Mouse (Mus musculus) olfactory bulb, adult 2 months (tissue): Measurements from ENCODE around the gene Kcng3. TPM values are rescaled to one million over a fixed set of nuclear protein-coding genes. Genes with fewer than 3 reads are reported as not detected.

Source experiments
- H3K27ac ChIP-seq: fragments of 200-500 bp; 2 replicates; pipeline ENCODE4 v1.5.1; 2012; ENCODE audit warnings: low read depth, low read length; ENCODE audit not compliant: insufficient read depth
- H3K4me1 ChIP-seq: fragments of 200-500 bp; 2 replicates; pipeline ENCODE4 v1.6.1; 2012; ENCODE audit warnings: low read length; ENCODE audit not compliant: control insufficient read depth, insufficient read depth
- H3K4me3 ChIP-seq: fragments of 200-500 bp; 2 replicates; pipeline ENCODE4 v1.5.1; 2012; ENCODE audit warnings: mild to moderate bottlenecking, low read depth, low read length, moderate library complexity; ENCODE audit not compliant: insufficient read depth
- CTCF ChIP-seq: fragments of 200-500 bp; IDR thresholded peaks from 2 replicates; pipeline ENCODE4 v1.5.1; 2012; ENCODE audit warnings: low read depth, mild to moderate bottlenecking, low read length, moderate library complexity; ENCODE audit not compliant: insufficient read depth
- POLR2A ChIP-seq: fragments of 200-500 bp; IDR thresholded peaks from 2 replicates; pipeline ENCODE4 v1.6.1; 2012; ENCODE audit warnings: mild to moderate bottlenecking, low read depth, low read length, moderate library complexity; ENCODE audit not compliant: insufficient read depth
- WGBS: fragments of 180-500 bp; shearing (Covaris S2); methylation state at CpG from one replicate; pipeline ENCODE4 v1.1.7; 2018; 5-methylcytosine and 5-hydroxymethylcytosine counted together
- polyA plus RNA-seq: library from polyadenylated mRNA; stranded (reverse); fragments of >200 nt; gene quantifications from 2 replicates; pipeline ENCODE4 v1.2.4, GENCODE M21; 2012; ENCODE audit warnings: low replicate concordance; ENCODE audit not compliant: missing spikeins, insufficient read depth, insufficient read length

Kcng3 gene
- polyA plus RNA-seq, 1 experiment: not detected

DNA sequence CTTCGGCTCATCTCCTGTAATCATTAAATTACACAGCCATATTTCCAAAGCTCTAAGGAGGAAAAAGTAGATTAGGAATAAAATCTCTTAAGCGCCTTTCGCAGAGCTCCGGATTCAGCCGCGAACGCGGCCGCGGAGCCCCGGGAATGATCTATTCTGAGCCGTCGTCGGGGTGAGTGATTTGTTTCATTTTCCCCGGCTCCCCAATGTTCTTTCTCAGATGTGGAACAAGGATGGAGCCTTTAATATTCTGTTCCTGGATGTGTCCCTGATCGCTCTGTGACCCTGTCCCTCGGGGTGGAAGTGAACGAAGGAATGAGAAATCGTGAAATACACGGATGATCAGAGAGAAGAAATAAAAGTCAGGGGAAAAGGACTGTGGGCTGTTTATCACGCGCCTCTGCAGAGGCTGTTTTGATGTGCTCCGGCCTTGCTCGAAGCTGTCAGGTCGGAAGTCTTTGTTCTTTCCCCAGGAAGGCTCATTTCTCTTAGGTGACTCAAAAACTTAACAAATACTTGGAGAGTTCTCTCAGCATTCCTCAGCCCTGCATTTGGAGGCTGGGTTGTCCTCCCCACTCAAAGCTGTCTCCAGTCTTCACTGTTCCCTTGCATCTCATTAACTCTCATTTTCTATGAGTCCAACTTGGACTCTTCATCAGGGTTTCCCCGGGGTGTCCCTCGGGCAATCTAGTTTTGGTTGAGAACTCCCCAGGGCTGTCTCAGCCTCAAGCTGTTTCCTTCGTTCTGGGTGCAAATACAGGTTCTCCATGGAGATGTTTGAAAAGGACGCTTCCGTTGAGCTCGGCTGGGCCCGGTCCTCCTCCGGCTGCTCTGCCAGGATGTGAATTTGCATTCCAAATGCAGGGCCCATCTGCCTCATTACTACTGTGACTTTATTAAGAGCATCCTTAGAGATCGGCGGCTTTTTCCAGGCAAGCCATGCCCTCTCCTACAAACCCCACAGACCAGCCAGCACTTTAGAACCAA is 85.6 kb downstream of the Kcng3 start:
- Histone ChIP-seq H3K4me1 (peaks cover 5% of the 10 kb centered on the region), H3K27ac (no peak overlapping the region), H3K4me3 (peak overlapping the region; percentile 11)
- WGBS: 36% methylated on average over 35 of the region's 35 CpGs
- TF ChIP-seq POLR2A (no peak), CTCF (no peak)

DNA sequence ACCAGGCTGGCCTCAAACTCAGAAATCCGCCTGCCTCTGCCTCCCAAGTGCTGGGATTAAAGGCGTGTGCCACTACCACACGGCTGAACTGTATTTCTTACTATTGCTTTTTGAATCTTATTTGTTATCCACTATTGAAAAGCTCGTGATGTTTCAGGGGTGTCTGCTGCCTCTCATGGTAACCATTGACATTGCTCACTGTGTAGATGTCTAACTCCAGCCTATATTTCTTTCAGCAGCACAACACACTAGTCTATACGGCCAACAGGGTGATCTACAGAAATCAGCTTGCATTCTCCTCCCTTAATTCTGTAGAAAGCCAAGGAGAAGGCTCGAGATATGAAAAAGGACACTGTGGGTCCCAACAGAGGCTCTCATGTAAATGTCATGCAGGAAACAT is 86.4 kb downstream of the Kcng3 start:
- no peak overlapping the region for H3K4me3 ChIP-seq
- 91% methylated on average over 6 of the region's 6 CpGs for WGBS
- TF ChIP-seq POLR2A (no peak), CTCF (no peak)

GRCm38 (mm10) chr17:83542424-83542823 is 89.3 kb downstream of the Kcng3 start:
- TF ChIP-seq CTCF (no peak), POLR2A (no peak)
- WGBS: 85% methylated on average over 2 of the region's 2 CpGs
- Histone ChIP-seq H3K27ac (no peak overlapping the region), H3K4me3 (no peak overlapping the region), H3K4me1 (peaks cover 5% of the 10 kb centered on the region)

More for the DNA sequence above, 86.4 kb downstream of the Kcng3 start:
- no peak overlapping the region for H3K27ac ChIP-seq
- peaks cover 5% of the 10 kb centered on the region for H3K4me1 ChIP-seq

- WGBS: 86% methylated on average over 12 of the region's 12 CpGs
- Histone ChIP-seq H3K4me1 (no peaks in the 10 kb centered on the region), H3K4me3 (no peak overlapping the region), H3K27ac (no peak overlapping the region)
- TF ChIP-seq POLR2A: no peak
- TF ChIP-seq CTCF: no peak
These were observed 92.2 kb downstream of the Kcng3 start for GRCm38 (mm10) chr17:83539262-83540037.

DNA sequence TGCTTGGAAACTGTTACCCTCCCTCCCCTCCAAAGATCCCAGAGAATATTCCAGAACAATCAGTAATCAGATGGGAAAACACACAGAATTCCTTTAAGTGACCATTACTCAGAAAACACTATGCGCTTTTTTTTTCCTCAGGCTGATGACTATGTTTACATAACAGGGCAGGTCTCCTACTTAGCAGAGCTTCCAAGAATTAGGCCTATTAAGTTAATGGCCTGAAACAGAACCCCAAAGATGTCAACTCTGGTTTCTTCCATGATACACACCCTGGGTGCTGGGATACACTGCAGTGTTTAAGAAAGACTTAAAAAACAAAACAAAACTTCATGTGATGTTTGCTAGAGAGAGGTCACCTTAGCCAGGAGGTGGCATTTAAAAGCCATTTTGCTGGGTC is 93.0 kb downstream of the Kcng3 start:
- 92% methylated on average over 1 of the region's 1 CpGs for WGBS
- H3K4me1 ChIP-seq: no peaks in the 10 kb centered on the region
- no peak for TF ChIP-seq POLR2A
- TF ChIP-seq CTCF: no peak
- H3K4me3 ChIP-seq: no peak overlapping the region
- H3K27ac ChIP-seq: no peak overlapping the region

- Histone ChIP-seq H3K4me1 (no peaks in the 10 kb centered on the region), H3K27ac (no peak overlapping the region), H3K4me3 (no peak overlapping the region)
- WGBS: 75% methylated on average over 9 of the region's 9 CpGs
- no peak for TF ChIP-seq POLR2A
- no peak for TF ChIP-seq CTCF
These were observed 93.6 kb downstream of the Kcng3 start for GRCm38 (mm10) chr17:83538141-83538540.

Other genes with a start within 250 kb of the Kcng3 start
- not detected in 2 replicates for gene Cox7a2l, start 114.6 kb downstream of the Kcng3 start, polyA plus RNA-seq
- not detected in 2 replicates for gene Mta3, start 74.3 kb upstream of the Kcng3 start, polyA plus RNA-seq
- gene Haao, start 216.1 kb upstream of the Kcng3 start, polyA plus RNA-seq: not detected in 2 replicates